Mouse (Mus musculus): ENCODE data around the gene Umad1. TPM values are rescaled to one million over a fixed set of nuclear protein-coding genes. Genes with fewer than 3 reads are reported as not detected.

The Umad1 gene
- total RNA-seq, 2 experiments from 2014 or later: 10.2 to 10.4 TPM

GRCm38 (mm10) chr6:8416802-8417569 is 157.9 kb downstream of the Umad1 start:
- no peak for DNase-seq

- no peak for DNase-seq
These were observed 160.5 kb downstream of the Umad1 start for GRCm38 (mm10) chr6:8419485-8420186.

GRCm38 (mm10) chr6:8420187-8420503 is 161.1 kb downstream of the Umad1 start:
- no peak for DNase-seq

- no peak for DNase-seq
These were observed 162.3 kb downstream of the Umad1 start for GRCm38 (mm10) chr6:8421421-8421820.

GRCm38 (mm10) chr6:8421959-8422581 is 163.0 kb downstream of the Umad1 start:
- DNase-seq: peak; percentile 54

GRCm38 (mm10) chr6:8423142-8423541 is 164.1 kb downstream of the Umad1 start:
- no peak for DNase-seq

- DNase-seq: no peak
These were observed 168.6 kb downstream of the Umad1 start for GRCm38 (mm10) chr6:8427692-8428091.

- no peak for DNase-seq
These were observed 171.6 kb downstream of the Umad1 start for GRCm38 (mm10) chr6:8430610-8431234.

- DNase-seq: no peak
These were observed 174.1 kb downstream of the Umad1 start for GRCm38 (mm10) chr6:8433179-8433578.

GRCm38 (mm10) chr6:8437937-8438336 is 178.8 kb downstream of the Umad1 start:
- DNase-seq: no peak

GRCm38 (mm10) chr6:8441814-8442213 is 182.7 kb downstream of the Umad1 start:
- DNase-seq: no peak

- DNase-seq: peak; percentile 72
These were observed 187.7 kb downstream of the Umad1 start for GRCm38 (mm10) chr6:8446786-8447185.

GRCm38 (mm10) chr6:8455599-8455998 is 196.5 kb downstream of the Umad1 start:
- DNase-seq: no peak

GRCm38 (mm10) chr6:8458596-8458995 is 199.5 kb downstream of the Umad1 start:
- no peak for DNase-seq

- no peak for DNase-seq
These were observed 203.4 kb downstream of the Umad1 start for GRCm38 (mm10) chr6:8462447-8462846.

- no peak for DNase-seq
These were observed 206.3 kb downstream of the Umad1 start for GRCm38 (mm10) chr6:8465388-8465787.

GRCm38 (mm10) chr6:8465985-8466384 is 206.9 kb downstream of the Umad1 start:
- DNase-seq: no peak

GRCm38 (mm10) chr6:8467667-8468337 is 208.7 kb downstream of the Umad1 start:
- DNase-seq: no peak

GRCm38 (mm10) chr6:8469918-8470317 is 210.8 kb downstream of the Umad1 start:
- DNase-seq: no peak

GRCm38 (mm10) chr6:8472125-8472524 is 213.0 kb downstream of the Umad1 start:
- no peak for DNase-seq

GRCm38 (mm10) chr6:8472915-8473314 is 213.8 kb downstream of the Umad1 start:
- peak; percentile 47 for DNase-seq

- peak; percentile 11 for DNase-seq
These were observed 214.4 kb downstream of the Umad1 start for GRCm38 (mm10) chr6:8473498-8473897.
